Mouse (Mus musculus): ENCODE measurements around the gene Pla1a.

GRCm38 (mm10) chr16:38401468-38401867, 31.5 kb downstream of the Pla1a start:
- TF ChIP-seq CTCF (conservative IDR thresholded peaks at IDR 0.05; ENCODE audit: insufficient read depth, insufficient read length, low read depth, low read length) (no peak), POLR2A (IDR thresholded peaks at IDR 0.05; ENCODE audit: low read depth, low read length) (no peak)
